Mouse (Mus musculus): ENCODE measurements around the gene Tmem94. TPM values are rescaled to one million over a fixed set of nuclear protein-coding genes. Genes with fewer than 3 reads are reported as not detected.
"Not testable (repeated sequence)": the region's sequence is repeated elsewhere in the genome, so short reads cannot be mapped to it uniquely, and the experiment has no call there.

The Tmem94 gene
- total RNA-seq (2017), result 17.1 and 19.8 TPM in 2 replicates

DNA sequence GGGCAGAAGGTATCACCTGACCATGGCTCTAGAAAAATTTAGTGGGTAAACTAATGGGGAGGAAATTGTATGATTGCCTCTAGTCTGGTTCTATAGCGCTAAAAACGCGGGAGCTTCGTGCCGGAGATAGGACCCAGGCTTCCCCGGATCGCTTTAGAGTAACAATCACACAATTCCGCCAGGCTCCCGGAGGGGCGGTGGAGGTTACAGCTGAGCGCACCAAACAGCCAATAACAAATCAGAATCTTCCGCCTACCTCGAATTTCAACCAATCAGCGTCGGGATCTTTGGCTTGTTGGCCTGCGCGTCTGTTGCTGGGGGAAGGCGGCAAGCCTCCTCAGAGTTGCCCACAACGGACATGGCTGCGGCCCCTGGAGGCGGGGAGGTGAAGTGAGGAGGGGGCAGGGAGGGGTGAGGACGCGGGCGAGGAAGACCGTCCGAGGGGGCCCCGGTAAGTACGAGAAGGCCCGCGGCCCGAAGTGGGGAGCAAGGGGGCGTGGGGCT lies at the start of gene Tmem94:
Gene Tmem94, plus strand, starts transcription at position 331 of the 504 bp plus-strand sequence.
- ATAC-seq (ENCODE audit: extremely low read depth, insufficient number of reproducible peaks, low FRiP score, poor library complexity, severe bottlenecking), result peak; percentile 99

- peak; percentile 67 for ATAC-seq (ENCODE audit: extremely low read depth, insufficient number of reproducible peaks, low FRiP score, poor library complexity, severe bottlenecking)
Measured at GRCm38 (mm10) chr11:115716410-115717338, 48.6 kb upstream of the Tmem94 start.

DNA sequence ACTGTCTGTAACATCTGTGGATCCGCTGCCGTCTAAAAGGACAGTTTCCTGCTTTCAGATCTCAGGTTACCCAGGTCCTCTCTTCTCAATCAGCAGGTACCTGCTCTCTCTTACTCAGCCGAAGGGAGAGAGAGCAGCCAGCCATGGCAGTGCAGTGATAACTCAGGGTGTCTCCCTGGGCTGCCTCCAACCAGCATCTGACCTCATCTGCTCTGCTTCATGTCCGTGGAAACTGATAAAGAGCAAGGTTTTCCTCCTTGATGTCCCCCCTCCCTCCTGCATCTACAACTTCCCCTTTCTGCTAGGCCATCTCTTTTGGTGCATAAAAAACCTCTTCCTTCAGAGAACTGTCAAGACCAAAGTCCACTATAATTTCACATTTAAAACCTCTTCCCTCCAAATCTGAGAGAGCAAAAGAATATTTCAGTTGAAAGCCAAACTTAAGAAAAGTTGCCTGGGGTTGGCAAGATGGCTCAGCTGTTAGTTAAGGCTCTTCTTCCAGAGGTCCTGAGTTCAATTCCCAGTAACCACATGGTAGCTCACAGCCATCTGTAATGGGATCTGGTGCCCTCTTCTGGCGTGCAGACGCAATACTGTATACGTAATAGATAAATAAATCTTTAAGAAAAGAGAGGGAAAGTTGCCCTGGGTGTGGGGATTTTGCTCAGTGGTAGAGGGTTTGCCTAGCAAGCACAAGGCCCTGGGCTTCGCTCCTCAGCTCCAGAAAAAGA lies 47.4 kb upstream of the Tmem94 start:
- ATAC-seq (ENCODE audit: extremely low read depth, insufficient number of reproducible peaks, low FRiP score, poor library complexity, severe bottlenecking), result peak; percentile 76

GRCm38 (mm10) chr11:115722638-115723037 lies 42.6 kb upstream of the Tmem94 start:
- ATAC-seq (ENCODE audit: extremely low read depth, insufficient number of reproducible peaks, low FRiP score, poor library complexity, severe bottlenecking), result peak; percentile 64

DNA sequence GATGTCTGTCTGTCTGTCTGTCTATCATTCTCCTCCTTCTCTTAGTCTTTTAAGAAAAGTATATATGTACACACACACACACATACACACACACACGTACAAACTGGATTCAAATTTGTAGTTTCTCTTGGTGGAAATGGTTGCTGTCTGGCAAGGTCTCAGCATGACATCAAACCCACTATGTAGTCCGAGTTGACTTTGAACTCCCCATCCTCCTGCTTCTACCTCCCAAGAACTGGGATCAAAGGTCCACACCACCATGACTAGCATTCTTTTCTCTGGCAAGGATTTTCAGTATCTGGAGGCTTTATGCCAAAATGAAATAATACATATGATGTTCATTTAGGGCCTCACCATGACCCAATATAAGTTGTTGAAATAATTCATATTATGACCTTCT lies 42.0 kb upstream of the Tmem94 start:
- ATAC-seq (ENCODE audit: extremely low read depth, insufficient number of reproducible peaks, low FRiP score, poor library complexity, severe bottlenecking), result no peak

DNA sequence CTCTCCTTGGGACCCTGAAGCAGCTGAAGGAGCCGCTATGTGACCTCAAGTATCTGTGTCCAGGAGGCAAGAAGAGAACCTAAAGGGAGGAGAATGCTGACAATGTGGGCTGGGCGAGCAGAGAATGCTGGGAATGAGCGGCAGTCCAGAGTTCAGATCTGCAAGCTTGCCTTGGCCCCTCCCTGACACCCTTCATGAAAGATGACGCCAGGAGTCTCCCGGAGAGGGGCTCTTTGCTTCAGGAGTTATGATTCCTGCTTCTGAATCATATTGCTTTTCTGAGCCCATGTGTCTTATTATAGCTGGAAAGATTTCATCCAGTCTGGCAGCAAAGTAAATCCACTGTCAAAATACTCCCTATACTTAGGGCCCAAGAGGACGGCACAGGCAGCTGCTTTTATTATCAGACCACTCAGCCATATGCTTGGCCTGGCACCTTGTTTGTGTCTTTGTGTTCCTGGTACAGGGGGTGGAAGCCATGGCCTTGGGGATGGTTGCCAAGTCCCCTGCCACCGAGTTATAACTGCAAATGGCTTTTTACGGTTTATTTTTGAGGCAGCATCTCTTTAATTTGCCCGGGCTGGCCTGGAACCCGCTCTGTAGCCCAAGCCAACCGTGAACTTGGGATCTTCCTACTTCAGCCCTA lies 31.1 kb upstream of the Tmem94 start:
- no peak for ATAC-seq (ENCODE audit: extremely low read depth, insufficient number of reproducible peaks, low FRiP score, poor library complexity, severe bottlenecking)

- no peak for ATAC-seq (ENCODE audit: extremely low read depth, insufficient number of reproducible peaks, low FRiP score, poor library complexity, severe bottlenecking)
Measured at GRCm38 (mm10) chr11:115737608-115738208, 27.5 kb upstream of the Tmem94 start.

- ATAC-seq (ENCODE audit: extremely low read depth, insufficient number of reproducible peaks, low FRiP score, poor library complexity, severe bottlenecking), result no peak
Measured at GRCm38 (mm10) chr11:115738275-115738885, 26.9 kb upstream of the Tmem94 start.

- no peak for ATAC-seq (ENCODE audit: extremely low read depth, insufficient number of reproducible peaks, low FRiP score, poor library complexity, severe bottlenecking)
Measured at GRCm38 (mm10) chr11:115741070-115741469, 24.2 kb upstream of the Tmem94 start.

DNA sequence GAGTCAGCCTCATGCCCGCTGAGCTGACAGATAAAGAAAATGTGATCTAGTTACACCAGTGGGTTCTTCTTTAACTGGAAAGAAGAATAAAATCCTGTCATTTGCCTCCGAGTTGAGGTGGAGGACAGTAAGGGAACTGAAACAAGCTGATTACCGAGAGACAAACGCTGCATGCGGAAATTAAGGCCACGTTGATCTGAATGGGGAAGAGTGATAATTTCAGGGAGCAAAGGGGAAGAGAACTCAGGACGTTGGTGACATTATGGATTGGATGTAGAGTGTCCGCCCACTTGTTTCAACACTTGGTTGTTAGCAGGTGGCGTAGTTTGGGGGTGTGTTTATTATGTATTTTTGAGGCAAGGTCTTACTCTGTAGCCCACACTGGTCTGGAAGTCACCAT lies 22.3 kb upstream of the Tmem94 start:
- ATAC-seq (ENCODE audit: extremely low read depth, insufficient number of reproducible peaks, low FRiP score, poor library complexity, severe bottlenecking), result no peak

DNA sequence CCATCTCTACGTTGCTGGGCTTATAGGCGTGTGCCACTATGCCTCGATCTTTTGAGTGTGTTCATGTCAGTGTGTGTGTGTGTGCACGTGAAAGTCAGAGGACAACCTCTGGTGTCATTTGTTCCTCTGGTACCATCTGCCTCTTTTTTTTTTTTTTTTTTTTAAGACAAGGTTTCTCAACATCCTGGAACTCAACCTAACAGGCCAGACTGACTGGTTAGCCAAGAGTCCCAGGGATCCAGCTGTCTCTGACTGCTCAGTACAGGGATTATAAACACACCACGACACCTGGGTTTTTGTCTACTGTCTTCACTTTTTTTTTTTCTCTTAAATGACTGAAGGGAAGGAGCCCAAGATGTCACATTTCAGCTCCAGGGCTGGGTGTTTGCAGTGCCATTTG lies 20.8 kb upstream of the Tmem94 start:
- no peak for ATAC-seq (ENCODE audit: extremely low read depth, insufficient number of reproducible peaks, low FRiP score, poor library complexity, severe bottlenecking)

DNA sequence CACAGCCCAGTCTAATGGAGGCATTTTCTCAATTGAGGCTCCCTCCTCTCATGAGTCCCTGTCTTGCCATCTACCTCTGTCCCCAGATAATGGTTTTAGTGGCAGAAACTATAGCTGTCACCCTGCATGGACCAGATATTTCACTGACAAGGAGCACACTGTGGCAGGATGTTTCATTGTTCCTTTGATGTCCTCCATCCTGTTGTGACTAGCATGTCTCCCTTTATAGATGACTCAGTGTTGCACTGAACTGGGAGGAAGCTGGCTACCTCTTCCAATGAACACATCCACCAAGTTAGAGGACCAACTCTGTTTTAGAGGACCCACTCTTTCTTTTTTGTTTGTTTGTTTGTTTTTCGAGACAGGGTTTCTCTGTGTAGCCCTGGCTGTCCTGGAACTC lies 19.1 kb upstream of the Tmem94 start:
- ATAC-seq (ENCODE audit: extremely low read depth, insufficient number of reproducible peaks, low FRiP score, poor library complexity, severe bottlenecking), result no peak

- no peak for ATAC-seq (ENCODE audit: extremely low read depth, insufficient number of reproducible peaks, low FRiP score, poor library complexity, severe bottlenecking)
Measured at GRCm38 (mm10) chr11:115746762-115747161, 18.5 kb upstream of the Tmem94 start.

- ATAC-seq (ENCODE audit: extremely low read depth, insufficient number of reproducible peaks, low FRiP score, poor library complexity, severe bottlenecking), result no peak
Measured at GRCm38 (mm10) chr11:115747351-115747750, 17.9 kb upstream of the Tmem94 start.

DNA sequence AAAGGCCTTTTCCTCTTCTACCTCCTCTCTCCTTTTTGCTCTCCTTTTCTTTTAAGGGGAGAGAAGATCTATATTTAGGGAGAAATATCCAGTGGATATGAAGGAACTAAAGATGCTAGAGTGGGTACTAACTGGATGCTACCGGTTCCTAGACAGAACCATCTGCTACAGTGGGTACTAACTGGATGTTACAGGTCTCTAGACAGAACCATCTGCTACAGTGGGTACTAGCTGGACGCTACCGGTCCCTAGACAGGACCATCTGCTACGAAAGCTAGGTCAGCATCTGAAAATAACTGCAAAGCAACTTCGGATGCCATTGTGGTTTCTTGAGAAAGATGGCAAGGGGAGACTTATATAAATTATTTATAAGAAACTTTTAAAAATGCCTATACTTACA lies 15.4 kb upstream of the Tmem94 start:
- no peak for ATAC-seq (ENCODE audit: extremely low read depth, insufficient number of reproducible peaks, low FRiP score, poor library complexity, severe bottlenecking)

GRCm38 (mm10) chr11:115751725-115752124 lies 13.5 kb upstream of the Tmem94 start:
- ATAC-seq (ENCODE audit: extremely low read depth, insufficient number of reproducible peaks, low FRiP score, poor library complexity, severe bottlenecking), result no peak

- no peak for ATAC-seq (ENCODE audit: extremely low read depth, insufficient number of reproducible peaks, low FRiP score, poor library complexity, severe bottlenecking)
Measured at GRCm38 (mm10) chr11:115752653-115753052, 12.6 kb upstream of the Tmem94 start.

GRCm38 (mm10) chr11:115753485-115753884 lies 11.7 kb upstream of the Tmem94 start:
- no peak for ATAC-seq (ENCODE audit: extremely low read depth, insufficient number of reproducible peaks, low FRiP score, poor library complexity, severe bottlenecking)

DNA sequence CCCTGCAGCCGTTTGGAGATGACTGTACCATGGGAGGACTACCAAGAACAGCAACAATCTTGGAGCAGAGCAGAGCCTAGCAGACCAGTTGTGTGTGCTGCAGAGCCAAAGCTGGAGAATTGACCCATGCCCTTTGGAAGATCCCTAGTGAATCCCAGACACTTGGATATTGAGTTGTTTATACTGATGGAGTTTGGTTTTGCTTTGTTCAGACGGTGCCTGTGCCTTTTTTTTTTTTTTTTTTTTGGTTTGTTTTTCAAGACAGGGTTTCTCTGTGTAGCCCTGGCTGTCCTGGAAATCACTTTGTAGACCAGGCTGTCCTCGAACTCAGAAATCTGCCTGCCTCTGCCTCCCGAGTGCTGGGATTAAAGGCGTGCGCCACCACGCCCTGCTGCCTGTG lies 3.1 kb upstream of the Tmem94 start:
- not testable (repeated sequence) for ATAC-seq (ENCODE audit: extremely low read depth, insufficient number of reproducible peaks, low FRiP score, poor library complexity, severe bottlenecking)

Data from neutrophil, adult 5-6 weeks (primary cell).